10 mouse cellular contexts compared by ENCODE assay signal in the genomic region with DNA sequence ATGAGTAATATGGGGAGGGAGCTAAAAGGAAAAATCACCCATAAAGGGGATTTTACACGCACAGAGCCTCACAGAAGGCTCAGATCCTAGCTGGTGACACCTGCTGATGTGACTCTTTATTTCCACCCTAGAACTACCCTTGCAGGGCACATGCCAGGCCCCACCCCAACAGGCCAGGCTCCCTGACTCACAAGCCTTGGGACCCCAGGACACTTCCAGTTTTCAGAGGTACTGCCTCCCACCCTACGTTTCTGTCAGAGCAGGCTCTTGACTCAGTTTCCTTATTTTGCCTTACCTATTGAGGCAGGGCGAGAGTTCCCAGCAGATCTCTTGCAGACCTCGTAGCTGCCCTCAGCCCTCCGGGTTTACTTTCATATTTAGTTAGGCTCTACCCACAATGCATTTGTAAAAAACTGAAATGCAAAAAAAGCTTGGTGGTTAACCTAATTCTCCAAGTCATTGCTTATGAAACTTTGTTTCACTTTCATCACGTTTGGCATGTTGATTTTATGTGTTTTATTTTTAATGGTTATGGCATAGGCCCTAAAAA. TPM values are rescaled to one million over a fixed set of nuclear protein-coding genes. Genes with fewer than 3 reads are reported as not detected.
DNase-seq lines count a peak whose midpoint lies in the region; ATAC-seq and TF ChIP-seq lines count a peak whose summit lies in the region.
"Had no signal": no experiment of that assay in that cellular context is flagged by ENCODE, and none has a peak within 500 bp of the region (broad histone marks: within the 10 kb centered on the region; RNA-seq: fewer than 3 reads in every experiment).

No protein-coding gene starts in this region.

- TF ChIP-seq POLR2A in liver, adult 2 months (IDR thresholded peaks at IDR 0.05; ENCODE audit: extremely low read depth, insufficient read depth, low read length) = no peak
- TF ChIP-seq POLR2A in myocyte (IDR thresholded peaks at IDR 0.05; ENCODE audit: insufficient read length, low read depth) = no peak

- peak; percentile 23 for DNase-seq in liver, adult 2 months (ENCODE audit: extremely low read depth, low read depth, low spot score)
- DNase-seq in liver, embryonic 11.5 days (ENCODE audit: low spot score) = no peak
- peak; percentile 72 for DNase-seq in thymus, postnatal 14 days
- DNase-seq in urinary bladder, postnatal 25 days (ENCODE audit: low spot score) = no peak
- no peak for DNase-seq in layer of hippocampus, adult 9-11 months
- DNase-seq: adrenal gland, postnatal 25 days; heart, postnatal 36 days had no signal

- no peaks in the 10 kb centered on the region for H3K79me2 ChIP-seq in liver, adult 2 months (ENCODE audit: control insufficient read depth, insufficient read depth, low read length)
- H3K79me2 ChIP-seq in myocyte (ENCODE audit: control insufficient read depth, insufficient read depth) = no peaks in the 10 kb centered on the region

- H3K9ac ChIP-seq in liver, adult 2 months (ENCODE audit: low read depth, low read length) = peak overlapping the region; percentile 56
- H3K9ac ChIP-seq in liver, embryonic 11.5 days (ENCODE audit: low read depth, low read length) = no peak overlapping the region
- no peak overlapping the region for H3K9ac ChIP-seq in hindbrain, embryonic 16.5 days (ENCODE audit: low read depth, low read length)

- H3K27ac ChIP-seq in liver, adult 2 months (replicated peaks; ENCODE audit: insufficient read depth, low read depth, low read length) = peak overlapping the region; percentile 60
- H3K27ac ChIP-seq in liver, embryonic 11.5 days (ENCODE audit: low read depth, low read length) = no peak overlapping the region
- H3K27ac ChIP-seq in brown adipose tissue, adult 24 weeks (replicated peaks; ENCODE audit: low read depth, low read length) = peak overlapping the region; percentile 35; the same call in 1 of the 2 replicates
- no peak overlapping the region for H3K27ac ChIP-seq in hindbrain, embryonic 16.5 days (ENCODE audit: low read depth, low read length)

- H3K4me3 ChIP-seq in liver, adult 2 months (ENCODE audit: insufficient read depth, low read depth, low read length) = peak overlapping the region; percentile 52
- no peak overlapping the region for H3K4me3 ChIP-seq in liver, embryonic 11.5 days (ENCODE audit: low read depth, low read length)
- peak overlapping the region; percentile 54 for H3K4me3 ChIP-seq in brown adipose tissue, adult 24 weeks (ENCODE audit: insufficient read depth, low read depth, low read length)
- H3K4me3 ChIP-seq in myocyte = no peak overlapping the region
- no peak overlapping the region for H3K4me3 ChIP-seq in hindbrain, embryonic 16.5 days (ENCODE audit: low read length)

- WGBS in liver, adult 2 months = 69% methylated on average over 6 of the region's 6 CpGs
- 59% methylated on average over 6 of the region's 6 CpGs for WGBS in liver, embryonic 11.5 days
- 72% methylated on average over 6 of the region's 6 CpGs for WGBS in hindbrain, embryonic 16.5 days

- H3K4me2 ChIP-seq in liver, embryonic 11.5 days = no peak overlapping the region
- peak overlapping the region; percentile 73 for H3K4me2 ChIP-seq in myocyte (ENCODE audit: low read depth)
- no peak overlapping the region for H3K4me2 ChIP-seq in hindbrain, embryonic 16.5 days (ENCODE audit: low read length)

- no peaks in the 10 kb centered on the region for H3K9me3 ChIP-seq in liver, embryonic 11.5 days (ENCODE audit: control insufficient read depth, low read length)
- no peaks in the 10 kb centered on the region for H3K9me3 ChIP-seq in hindbrain, embryonic 16.5 days (ENCODE audit: control insufficient read depth, low read length)

- H3K27me3 ChIP-seq in liver, adult 2 months (ENCODE audit: control insufficient read depth, insufficient read depth, low read length) = no peaks in the 10 kb centered on the region
- no peaks in the 10 kb centered on the region for H3K27me3 ChIP-seq in liver, embryonic 11.5 days (replicated peaks; ENCODE audit: control insufficient read depth, insufficient read depth, low read length)
- H3K27me3 ChIP-seq in myocyte (ENCODE audit: control insufficient read depth, insufficient read depth, insufficient read length) = no peaks in the 10 kb centered on the region
- no peaks in the 10 kb centered on the region for H3K27me3 ChIP-seq in hindbrain, embryonic 16.5 days (replicated peaks; ENCODE audit: control insufficient read depth, insufficient read depth, low read length)

- ATAC-seq in liver, embryonic 11.5 days (replicated peaks; ENCODE audit: low FRiP score) = no peak
- no peak for ATAC-seq in hindbrain, embryonic 16.5 days

- no peak for TF ChIP-seq CTCF in liver, adult 2 months (IDR thresholded peaks at IDR 0.05; ENCODE audit: low read depth, low read length)

- no peaks in the 10 kb centered on the region for H3K36me3 ChIP-seq in liver, adult 2 months (ENCODE audit: control insufficient read depth, insufficient read depth, low read length)
- H3K36me3 ChIP-seq in liver, embryonic 11.5 days (ENCODE audit: control insufficient read depth, insufficient read depth, low read length) = no peaks in the 10 kb centered on the region
- no peaks in the 10 kb centered on the region for H3K36me3 ChIP-seq in myocyte (ENCODE audit: control insufficient read depth, insufficient read depth)
- H3K36me3 ChIP-seq in hindbrain, embryonic 16.5 days (ENCODE audit: control insufficient read depth, insufficient read depth, low read length) = no peaks in the 10 kb centered on the region

- H3K4me1 ChIP-seq in liver, adult 2 months (ENCODE audit: control insufficient read depth, insufficient read depth, low read length) = no peaks in the 10 kb centered on the region
- no peaks in the 10 kb centered on the region for H3K4me1 ChIP-seq in liver, embryonic 11.5 days (replicated peaks; ENCODE audit: control insufficient read depth, insufficient read depth, low read length)
- H3K4me1 ChIP-seq in brown adipose tissue, adult 24 weeks (ENCODE audit: control insufficient read depth, insufficient read depth, insufficient read length, low read length) = no peaks in the 10 kb centered on the region
- H3K4me1 ChIP-seq in hindbrain, embryonic 16.5 days (ENCODE audit: control insufficient read depth, insufficient read depth, low read depth, low read length) = no peaks in the 10 kb centered on the region

- no peak overlapping the region for H3ac ChIP-seq in myocyte (ENCODE audit: control insufficient read depth, insufficient read length)

TF ChIP-seq in myocyte, 11 proteins besides CTCF, POLR2A, EP300 and RAD21:
- no peak for TF ChIP-seq REST (IDR thresholded peaks at IDR 0.05; ENCODE audit: insufficient read depth, insufficient read length)
- TF ChIP-seq USF1 (IDR thresholded peaks at IDR 0.05; ENCODE audit: low read depth) = no peak
- no peak for TF ChIP-seq TCF3 (IDR thresholded peaks at IDR 0.05; ENCODE audit: insufficient read length, low read depth)
- TF ChIP-seq SRF (IDR thresholded peaks at IDR 0.05; ENCODE audit: control insufficient read depth, insufficient read length, low read depth) = no peak
- TF ChIP-seq TCF12 (IDR thresholded peaks at IDR 0.05; ENCODE audit: insufficient read depth, poor library complexity, severe bottlenecking) = no peak
- TF ChIP-seq CEBPB (IDR thresholded peaks at IDR 0.05; ENCODE audit: insufficient read depth, poor library complexity, severe bottlenecking) = no peak
- TF ChIP-seq MYOG (IDR thresholded peaks at IDR 0.05; ENCODE audit: control insufficient read depth in 1 of 3, insufficient read depth in 1 of 3, insufficient read length in 2 of 3, low read depth in 2 of 3) = no peak
- no peak for TF ChIP-seq E2F4 (IDR thresholded peaks at IDR 0.05; ENCODE audit: insufficient read depth)
- TF ChIP-seq MYOD1 (IDR thresholded peaks at IDR 0.05; ENCODE audit: control insufficient read depth in 1 of 3, insufficient read length in 2 of 3, low read depth in 2 of 3) = no peak
- no peak for TF ChIP-seq MAX (IDR thresholded peaks at IDR 0.05; ENCODE audit: low read depth)
- no peak for TF ChIP-seq POLR2AphosphoS2 (IDR thresholded peaks at IDR 0.05; ENCODE audit: insufficient read length, low read depth)
TF ChIP-seq in myocyte: peak in this region for 0.

RNA-seq across cellular contexts. Expression of a gene that starts 41.5 kb away (rescaled TPM):
- total RNA-seq in liver, adult 2 months (2014; rRNA removed) = 5.6 and 6.5 TPM in 2 replicates
- 0.96 and 1.9 TPM in 2 replicates for polyA plus RNA-seq in liver, adult 2 months (2012; rRNA removed)
- polyA plus RNA-seq in liver, embryonic 11.5 days (2014; fragmentation: Nextera tagmentation; extraction: Ambion mirVana) = 81.6 and 82.3 TPM in 2 replicates
- polyA plus RNA-seq in brown adipose tissue, adult 24 weeks (2012; ENCODE audit: insufficient read depth, insufficient read length, missing spikeins) = 12.3 and 14.1 TPM in 2 replicates
- polyA plus RNA-seq in myocyte (2012; fragmentation: generic; extraction: Trizol) = 19.3 TPM
- polyA plus RNA-seq in hindbrain, embryonic 16.5 days (2015; fragmentation: Nextera tagmentation; extraction: Ambion mirVana) = 45.9 and 46.5 TPM in 2 replicates

Comparison
In these comparisons a context has a peak if more than half of its experiments do, and no peak if none do; other contexts are left out.
1. DNase-seq: peak in liver, adult 2 months (single experiment) and thymus, postnatal 14 days (single experiment); none in liver, embryonic 11.5 days (single experiment), urinary bladder, postnatal 25 days (single experiment) and layer of hippocampus, adult 9-11 months (single experiment).
2. H3K27ac ChIP-seq: peak in liver, adult 2 months (single experiment) and brown adipose tissue, adult 24 weeks (single experiment); none in liver, embryonic 11.5 days (single experiment) and hindbrain, embryonic 16.5 days (single experiment).
3. H3K4me3 ChIP-seq: peak in liver, adult 2 months (single experiment) and brown adipose tissue, adult 24 weeks (single experiment); none in liver, embryonic 11.5 days (single experiment), myocyte (single experiment) and hindbrain, embryonic 16.5 days (single experiment).